Mouse (Mus musculus): ENCODE measurements at regions not wholly inside any gene's neighbourhood (a gene's known extent, or its start where the extent isn't known, plus 50 kb on each side); places are given as distances from the start of the nearest gene placed in this dataset.

DNA sequence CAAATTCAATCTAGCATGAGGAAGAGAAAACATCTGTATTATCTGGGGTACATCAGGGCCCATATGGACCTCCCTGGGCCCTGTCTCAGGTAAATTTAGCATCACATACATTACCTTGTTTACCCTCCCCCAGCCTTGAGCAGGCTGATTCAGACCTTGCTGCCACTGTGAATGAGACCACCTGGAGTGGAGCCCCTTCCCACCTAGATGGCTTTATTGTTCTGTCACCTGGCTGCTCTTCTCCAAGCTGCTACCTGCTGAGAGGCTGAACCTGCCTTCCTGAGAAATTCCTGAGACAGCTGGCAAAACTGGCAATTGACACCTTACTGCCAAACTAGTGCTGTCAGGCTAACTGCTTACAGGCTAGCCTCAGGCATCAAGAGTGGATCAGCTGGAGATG lies 231.0 kb upstream of the Slc7a12 start:
- no peak overlapping the region for H3K9ac ChIP-seq (ENCODE audit: low read depth, poor library complexity, severe bottlenecking)
- no peaks in the 10 kb centered on the region for H3K4me1 ChIP-seq (ENCODE audit: control insufficient read depth, insufficient read depth, low read length)
- no peaks in the 10 kb centered on the region for H3K36me3 ChIP-seq (ENCODE audit: control insufficient read depth, insufficient read depth, low read length, poor library complexity, severe bottlenecking)
- H3K27me3 ChIP-seq (ENCODE audit: control insufficient read depth, insufficient read depth, low read length, poor library complexity, severe bottlenecking) = no peaks in the 10 kb centered on the region
- H3K4me3 ChIP-seq (ENCODE audit: low read depth, low read length) = no peak overlapping the region
- TF ChIP-seq POLR2A (IDR thresholded peaks at IDR 0.05; ENCODE audit: insufficient read depth, low read length) = no peak
- TF ChIP-seq EP300 (IDR thresholded peaks at IDR 0.05; ENCODE audit: insufficient read depth, low read depth, low read length) = peak; percentile 51; the same call in 1 of the 2 replicates
- TF ChIP-seq CTCF (IDR thresholded peaks at IDR 0.05; ENCODE audit: low read depth, low read length) = no peak
- no peak overlapping the region for H3K27ac ChIP-seq (ENCODE audit: insufficient read depth, low read length)
- no peaks in the 10 kb centered on the region for H3K9me3 ChIP-seq (replicated peaks; ENCODE audit: control insufficient read depth, insufficient read depth, low read length, poor library complexity, severe bottlenecking)

All from ES-Bruce4 (cell line).